Mouse (Mus musculus): ENCODE results near the gene Cenpp. TPM values are rescaled to one million over a fixed set of nuclear protein-coding genes. Genes with fewer than 3 reads are reported as not detected.

The Cenpp gene
- total RNA-seq, 2 experiments from 2014 or later, result 0.86 to 1.7 TPM

DNA sequence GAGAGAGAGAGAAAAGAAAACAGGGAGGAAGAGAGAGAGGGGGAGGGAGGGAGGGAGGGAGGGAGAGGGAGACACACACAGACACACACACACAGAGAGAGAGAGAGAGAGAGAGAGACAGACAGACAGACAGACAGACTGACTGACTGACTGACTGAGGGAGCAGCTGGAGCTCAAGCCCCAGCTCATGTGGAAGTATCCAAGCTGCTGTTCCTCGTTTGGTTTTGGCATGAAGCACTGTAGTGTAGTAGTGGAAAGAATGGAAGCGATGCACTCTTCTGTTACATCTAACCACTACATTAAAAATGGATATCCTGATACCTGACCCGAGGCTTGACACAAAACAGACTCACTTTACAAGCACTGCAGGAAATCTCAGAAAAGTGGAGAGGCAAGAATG lies 106.9 kb downstream of the Cenpp start:
- intact Hi-C loops (cut with DNase I), result no loop called here
- DNase-seq, result no peak

DNA sequence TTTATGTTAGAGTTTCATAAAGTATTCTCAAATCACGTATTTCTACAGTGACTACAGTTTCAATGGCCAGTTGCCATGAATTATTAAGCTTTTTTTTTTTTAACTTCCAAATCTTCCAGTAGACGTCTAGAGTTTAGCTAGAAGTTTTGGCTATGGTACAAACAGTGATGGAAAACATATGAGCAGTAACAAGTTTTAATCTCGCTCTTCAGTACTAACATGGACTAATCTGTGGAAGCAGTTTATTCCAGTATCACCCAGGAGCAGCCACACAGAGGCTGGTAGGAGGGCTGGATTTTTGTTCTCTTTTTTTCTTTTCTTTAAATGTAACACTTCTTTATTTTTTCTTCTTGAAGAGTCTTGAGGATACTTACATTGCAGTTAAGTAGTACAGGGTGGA lies 108.3 kb downstream of the Cenpp start, which contains the start of gene Aspn:
Aspn (plus strand) TSS at position 165 of the 400 bp plus-strand sequence.
- intact Hi-C loops (cut with DNase I), result no loop called here
- no peak for DNase-seq

DNA sequence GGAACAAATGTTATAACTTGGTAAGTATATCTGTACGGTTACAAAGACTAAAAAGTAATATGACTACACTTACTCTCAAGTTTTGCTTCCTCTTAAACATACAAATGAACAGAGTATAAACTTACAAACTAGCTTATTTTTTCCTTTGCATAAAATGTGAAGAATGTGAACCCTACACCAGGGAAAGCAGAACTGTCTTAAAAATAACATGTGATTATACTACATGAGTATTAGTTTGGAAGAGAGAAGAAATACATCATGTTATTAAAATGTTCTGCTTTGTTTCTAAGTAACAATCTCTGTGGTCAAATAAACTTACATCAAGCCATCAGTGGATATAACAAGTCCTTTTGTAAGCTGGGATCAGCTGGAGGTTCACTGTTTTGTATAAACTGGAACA lies 113.9 kb downstream of the Cenpp start:
- DNase-seq, result no peak
- intact Hi-C loops (cut with DNase I), result no loop called here

DNA sequence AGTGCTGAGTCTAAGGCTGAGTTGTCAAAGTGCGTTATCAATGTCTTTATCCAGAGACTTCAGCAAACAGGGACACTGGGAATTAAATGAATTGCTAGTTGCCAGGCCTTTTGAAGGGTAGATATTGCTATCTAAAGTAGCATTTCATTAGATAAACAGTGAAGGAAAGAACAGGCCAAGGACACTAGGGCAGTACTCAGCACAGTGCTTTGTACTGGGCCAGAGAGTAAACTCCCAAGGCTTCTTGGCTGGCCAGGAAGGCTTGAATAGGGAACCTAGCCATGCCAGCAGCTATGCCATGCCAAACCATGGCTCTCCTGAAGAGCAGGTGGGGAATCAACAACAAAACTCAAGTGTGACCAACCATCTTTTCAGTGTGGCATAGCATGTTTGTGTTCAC lies 115.6 kb downstream of the Cenpp start:
- DNase-seq, result no peak
- intact Hi-C loops (cut with DNase I), result no loop called here

DNA sequence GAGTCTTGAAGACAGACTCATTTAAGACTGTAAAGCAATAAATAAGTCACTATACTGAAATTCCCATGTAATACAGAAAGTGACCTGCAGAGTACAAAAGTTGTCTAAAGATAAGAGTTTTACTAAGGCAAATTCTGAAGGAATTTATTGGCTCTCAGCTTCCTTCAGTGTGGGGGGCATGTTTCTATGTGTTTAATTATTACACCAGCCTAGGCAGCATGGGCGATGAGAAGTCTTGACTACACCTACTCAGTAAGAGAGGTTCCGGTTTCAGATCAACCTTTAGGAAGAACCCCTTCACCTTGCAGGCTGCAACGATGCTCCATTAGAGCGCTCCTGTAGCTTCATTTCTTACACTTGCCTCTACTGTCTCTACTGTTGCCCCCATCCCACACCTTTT lies 121.9 kb downstream of the Cenpp start:
- intact Hi-C loops (cut with DNase I), result no loop called here
- DNase-seq, result no peak

DNA sequence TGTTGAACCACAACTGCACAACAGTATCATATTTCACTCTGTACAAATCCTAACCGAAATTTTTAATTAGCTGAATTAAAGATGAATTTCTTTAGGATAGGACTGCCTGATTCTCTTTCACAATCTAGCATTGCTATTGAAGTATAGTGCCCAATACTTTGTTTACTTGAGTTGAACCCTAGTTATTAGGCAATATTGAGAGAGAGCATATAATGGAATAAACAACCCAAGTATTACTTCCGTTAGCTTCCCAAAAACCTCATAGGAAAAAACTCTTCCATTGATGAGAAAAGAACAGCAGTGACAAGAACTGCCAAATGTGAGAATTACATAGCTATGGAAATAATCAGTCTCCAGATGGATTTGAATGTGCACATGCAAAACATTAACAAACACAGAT lies 126.3 kb downstream of the Cenpp start:
- DNase-seq, result no peak
- intact Hi-C loops (cut with DNase I), result no loop called here

DNA sequence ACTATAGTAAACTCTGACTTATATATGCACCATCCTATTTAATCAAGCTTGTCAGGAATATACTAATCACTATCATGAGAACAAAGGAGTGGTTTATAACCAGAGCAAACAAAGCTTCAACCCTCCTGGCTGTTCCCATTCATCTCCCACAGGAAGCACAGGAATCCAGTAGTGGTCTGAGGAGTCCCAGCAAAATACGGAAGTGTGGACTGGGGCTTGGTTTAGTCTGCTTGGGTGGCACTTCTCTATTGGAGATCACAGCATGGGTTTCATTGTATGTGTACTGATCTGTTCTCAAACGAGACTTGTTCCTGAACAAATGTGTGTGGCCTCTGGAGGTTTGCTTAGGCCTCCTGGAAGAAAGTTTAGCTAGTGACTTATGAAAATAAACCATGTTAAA lies 133.8 kb downstream of the Cenpp start:
- intact Hi-C loops (cut with DNase I), result no loop called here
- no peak for DNase-seq

DNA sequence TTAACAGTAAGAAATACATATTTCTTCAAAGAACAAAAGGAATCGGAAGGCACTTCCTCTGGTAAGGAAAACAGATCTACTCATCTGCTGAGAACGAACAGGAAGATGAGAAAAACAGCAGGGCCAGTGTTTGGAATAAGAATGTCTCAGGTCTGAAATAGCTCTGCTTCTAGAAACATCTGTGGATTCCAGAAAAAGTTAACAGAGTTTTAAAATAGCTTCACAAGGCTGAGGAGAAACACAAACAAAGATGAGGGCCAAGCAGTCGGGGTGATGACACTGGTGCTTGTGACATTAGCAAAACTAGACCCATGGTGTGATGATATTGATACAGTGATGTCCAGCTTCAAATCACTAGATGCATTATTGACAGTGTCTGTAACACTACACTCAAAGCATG lies 145.4 kb downstream of the Cenpp start:
- peak in 1 of 2 experiments; percentile 9 for DNase-seq
- intact Hi-C loops (cut with DNase I), result no loop called here

DNA sequence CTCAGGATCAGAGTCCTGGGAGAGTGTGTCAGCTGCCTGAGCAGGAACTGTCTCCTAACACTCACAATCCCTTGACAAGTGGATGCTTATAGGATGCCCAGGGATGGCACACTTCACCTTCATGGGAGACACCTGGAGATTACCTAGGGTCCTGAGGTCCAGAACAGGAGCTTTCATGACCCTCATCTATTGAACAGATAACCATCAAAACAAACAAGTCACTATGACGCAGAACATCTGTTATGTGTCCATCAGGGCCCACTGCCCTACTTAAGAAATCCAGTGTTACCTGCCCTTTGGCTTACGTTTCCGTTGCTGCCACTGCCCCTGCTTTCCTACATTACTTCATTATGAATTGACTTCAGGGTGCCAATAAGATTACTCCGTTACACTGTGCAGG lies 146.8 kb downstream of the Cenpp start:
- DNase-seq, result no peak
- intact Hi-C loops (cut with DNase I), result no loop called here

DNA sequence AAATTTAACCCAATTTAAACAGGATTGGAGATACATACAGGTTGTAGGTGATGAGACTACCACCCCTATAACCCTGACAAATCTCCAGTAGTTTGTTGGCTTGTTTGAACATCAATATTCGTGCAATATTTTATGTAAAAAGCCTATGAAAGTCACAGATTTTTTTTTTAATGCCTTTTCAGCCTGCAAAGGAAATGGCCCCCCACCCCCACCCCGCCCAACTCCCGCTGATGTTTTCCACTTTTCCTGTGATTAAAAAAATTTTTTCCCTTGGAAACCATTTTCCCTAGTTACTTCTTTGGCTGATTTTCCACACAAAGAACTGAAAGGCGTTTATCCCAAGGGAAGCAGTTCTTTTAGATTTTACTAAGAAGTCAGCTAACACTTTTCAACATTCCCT lies 148.1 kb downstream of the Cenpp start, which contains the start of gene Ecm2:
Ecm2 (plus strand) TSS at position 301 of the 400 bp plus-strand sequence.
- no peak for DNase-seq
- intact Hi-C loops (cut with DNase I), result no loop called here

DNA sequence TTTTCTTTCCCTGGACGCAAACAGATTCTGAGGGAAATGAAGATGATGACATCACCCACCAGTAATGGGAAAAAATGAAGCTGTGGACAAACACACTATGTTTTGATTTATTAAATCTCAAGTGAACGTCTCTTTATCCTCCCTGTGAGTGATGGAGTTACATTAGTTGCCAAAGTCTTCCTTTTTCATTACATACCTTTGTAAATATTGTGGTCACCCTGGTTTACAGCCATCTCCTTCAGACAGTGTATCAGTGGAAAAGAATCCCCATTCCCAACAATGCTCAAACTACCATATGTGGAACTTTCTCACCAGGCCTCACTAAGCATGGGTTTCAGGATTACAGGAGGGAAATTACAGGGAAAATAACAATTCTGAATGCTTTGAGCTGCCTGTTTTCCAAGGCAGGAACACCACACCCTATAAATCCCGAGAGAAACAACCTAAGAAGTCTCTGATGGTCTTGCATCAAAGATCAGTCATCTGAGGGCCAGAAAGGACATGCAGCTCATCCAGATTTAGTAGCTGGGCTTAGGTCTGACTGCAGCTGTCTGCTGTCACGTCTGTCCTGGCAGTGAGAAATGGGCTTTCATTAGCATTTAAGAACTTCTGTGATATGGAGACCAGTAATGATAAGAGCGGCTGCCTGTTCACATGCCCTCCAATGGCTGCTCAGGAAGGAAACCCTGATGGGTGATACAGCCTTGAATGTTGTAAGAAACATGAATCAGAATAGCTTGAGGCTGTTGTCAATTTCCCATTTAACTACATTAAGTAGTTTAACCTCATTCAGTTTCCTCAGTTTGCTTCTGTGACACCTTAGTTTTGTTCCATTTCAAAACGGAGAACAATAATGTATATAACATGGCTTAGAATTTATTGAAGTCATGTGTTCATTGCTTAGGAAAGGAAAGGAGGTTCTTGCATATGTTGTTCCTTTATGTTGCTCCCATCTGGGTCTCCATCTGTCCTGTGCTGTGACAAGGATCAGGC lies 159.9 kb downstream of the Cenpp start, which contains the start of gene Tes3-ps:
Tes3-ps (plus strand) TSS at position 943 of the 993 bp plus-strand sequence.
- intact Hi-C loops (cut with DNase I), result no loop called here
- no peak for DNase-seq

DNA sequence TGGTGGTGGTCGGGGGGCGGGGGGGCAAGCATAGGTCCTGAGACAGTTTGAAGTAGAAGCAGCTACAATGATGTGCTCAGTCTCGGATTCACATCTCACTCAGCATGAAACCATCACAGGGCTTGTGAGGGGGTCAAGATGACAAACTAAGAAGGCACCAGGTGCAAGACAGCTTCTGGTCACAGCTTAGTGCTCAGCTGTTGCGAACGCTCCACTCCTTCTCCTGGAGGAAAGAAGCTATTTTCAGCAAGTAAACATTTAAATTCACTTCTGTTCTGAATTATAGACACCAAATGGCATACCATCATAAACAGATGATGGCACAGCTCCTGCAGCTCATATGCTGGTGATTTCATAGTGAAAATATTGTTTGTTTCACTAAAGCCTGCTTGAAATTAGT lies 167.2 kb downstream of the Cenpp start:
- intact Hi-C loops (cut with DNase I), result no loop called here
- DNase-seq, result no peak

DNA sequence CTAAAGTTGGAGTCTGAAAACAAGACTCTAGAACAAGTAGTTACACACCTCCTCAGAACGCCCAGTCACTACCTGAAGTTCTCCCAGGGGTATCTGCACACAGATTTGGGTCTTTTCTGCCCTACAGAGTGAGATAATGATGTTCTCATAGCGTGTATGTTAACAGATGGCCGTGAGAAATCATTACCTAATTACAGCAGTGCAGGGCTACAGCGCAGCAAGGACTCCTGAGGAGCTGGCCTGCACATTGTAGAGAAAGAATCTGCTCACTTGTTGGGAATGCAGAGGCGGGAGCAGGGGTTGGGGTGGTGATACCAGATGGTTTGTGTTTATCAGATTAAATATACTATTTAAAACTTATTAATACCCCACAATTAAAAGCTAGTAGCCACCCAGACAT lies 172.0 kb downstream of the Cenpp start:
- DNase-seq, result peak in 1 of 2 experiments; percentile 24
- intact Hi-C loops (cut with DNase I), result no loop called here

DNA sequence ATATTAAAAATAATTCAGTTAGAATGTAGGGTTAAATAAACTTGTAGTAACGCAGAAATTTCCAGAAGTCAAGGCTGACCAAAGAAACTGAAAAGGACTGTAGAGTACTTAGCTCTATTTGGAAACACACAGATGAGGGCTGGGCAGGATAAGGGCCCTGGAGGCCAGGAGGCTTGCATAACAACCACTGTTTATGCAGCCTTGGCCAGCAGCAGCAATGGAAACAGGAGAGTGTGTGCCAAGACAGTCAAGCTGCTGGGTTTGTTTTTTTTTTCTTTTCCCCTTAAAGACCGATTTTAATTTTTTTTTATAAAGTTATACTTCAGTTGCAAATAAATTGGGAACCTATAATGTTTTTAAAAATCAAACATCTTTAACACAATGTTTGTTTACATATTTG lies 172.5 kb downstream of the Cenpp start:
- intact Hi-C loops (cut with DNase I), result no loop called here
- peak; percentile 77 to 85 for DNase-seq

DNA sequence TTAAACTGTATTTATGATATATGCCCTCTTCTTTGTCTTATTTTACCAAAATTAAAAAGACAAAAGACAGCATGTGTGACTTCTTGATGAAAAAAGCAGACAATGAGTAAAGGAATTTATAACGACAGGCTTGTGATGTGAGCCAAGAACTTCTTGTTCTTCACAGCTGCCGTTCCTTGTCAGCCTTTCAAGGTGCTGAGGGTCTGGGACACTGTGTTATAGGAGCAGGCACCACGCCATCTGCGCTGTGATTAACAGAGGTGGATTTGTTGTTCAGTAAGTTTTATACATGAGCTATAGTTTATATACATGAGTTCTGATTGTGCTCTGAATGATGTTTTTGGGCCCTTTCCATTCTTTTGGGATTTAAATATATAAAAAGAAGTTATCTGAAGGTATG lies 173.2 kb downstream of the Cenpp start:
- DNase-seq, result peak; percentile 48 to 66
- intact Hi-C loops (cut with DNase I), result no loop called here

DNA sequence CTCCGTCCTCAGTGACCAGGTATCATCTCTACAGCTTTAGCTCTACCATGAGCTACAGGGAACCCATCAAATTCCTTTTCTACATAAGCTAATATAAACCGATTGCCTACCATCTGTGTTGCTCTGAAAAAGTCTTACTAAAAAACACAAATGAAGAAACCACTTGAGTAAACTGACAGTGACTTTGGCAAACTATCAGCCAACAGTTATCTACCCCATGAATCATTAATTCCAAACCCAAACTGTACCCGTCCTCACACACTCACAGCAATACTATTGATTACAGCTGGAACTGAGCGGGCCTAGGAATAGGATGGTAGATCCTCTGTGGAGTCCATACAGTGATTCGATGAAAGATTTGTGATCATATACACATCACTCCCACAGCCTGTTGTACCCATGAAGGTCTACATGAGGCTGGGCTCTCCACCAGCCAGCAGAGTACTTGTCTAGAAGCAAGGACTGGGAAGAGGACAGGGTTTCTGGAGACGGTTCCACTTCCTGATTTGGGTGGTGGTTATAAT lies 173.7 kb downstream of the Cenpp start:
- DNase-seq, result no peak
- intact Hi-C loops (cut with DNase I), result no loop called here

DNA sequence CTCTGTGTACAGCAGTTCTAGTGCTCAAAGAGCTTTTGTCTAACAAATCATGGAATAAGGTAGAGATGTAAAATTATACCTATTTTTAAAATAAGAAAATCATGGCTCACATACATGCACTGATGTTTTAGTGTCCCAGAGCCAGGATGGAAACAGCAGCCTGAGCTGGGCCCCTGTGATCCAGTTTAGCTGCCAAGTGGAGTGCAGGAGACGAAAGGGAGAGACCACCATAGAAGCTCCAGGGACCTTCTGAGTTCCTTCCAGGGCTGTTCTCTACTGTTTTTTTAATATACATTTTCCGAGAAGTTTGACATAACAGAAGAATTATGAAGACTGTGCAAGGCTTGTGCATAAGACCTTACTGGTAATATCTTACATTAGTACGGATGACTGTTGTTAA lies 174.7 kb downstream of the Cenpp start:
- intact Hi-C loops (cut with DNase I), result no loop called here
- DNase-seq, result no peak

DNA sequence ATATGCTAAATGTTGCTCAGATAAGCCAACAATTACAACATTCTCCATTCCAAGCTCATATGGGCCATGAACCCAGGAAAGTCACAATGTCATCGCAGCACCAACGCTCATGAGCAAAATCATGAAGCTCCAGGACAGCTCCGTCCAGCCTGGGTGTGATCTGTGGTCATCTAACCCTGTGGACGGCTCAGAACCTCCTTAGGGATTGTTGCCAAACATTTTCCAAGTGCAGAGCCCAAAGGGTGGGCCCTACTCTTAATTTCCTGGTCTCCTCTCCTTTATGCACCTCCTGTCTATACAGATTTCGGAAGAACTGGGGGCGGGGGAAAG lies 179.9 kb downstream of the Cenpp start:
- DNase-seq, result no peak
- intact Hi-C loops (cut with DNase I), result no loop called here

DNA sequence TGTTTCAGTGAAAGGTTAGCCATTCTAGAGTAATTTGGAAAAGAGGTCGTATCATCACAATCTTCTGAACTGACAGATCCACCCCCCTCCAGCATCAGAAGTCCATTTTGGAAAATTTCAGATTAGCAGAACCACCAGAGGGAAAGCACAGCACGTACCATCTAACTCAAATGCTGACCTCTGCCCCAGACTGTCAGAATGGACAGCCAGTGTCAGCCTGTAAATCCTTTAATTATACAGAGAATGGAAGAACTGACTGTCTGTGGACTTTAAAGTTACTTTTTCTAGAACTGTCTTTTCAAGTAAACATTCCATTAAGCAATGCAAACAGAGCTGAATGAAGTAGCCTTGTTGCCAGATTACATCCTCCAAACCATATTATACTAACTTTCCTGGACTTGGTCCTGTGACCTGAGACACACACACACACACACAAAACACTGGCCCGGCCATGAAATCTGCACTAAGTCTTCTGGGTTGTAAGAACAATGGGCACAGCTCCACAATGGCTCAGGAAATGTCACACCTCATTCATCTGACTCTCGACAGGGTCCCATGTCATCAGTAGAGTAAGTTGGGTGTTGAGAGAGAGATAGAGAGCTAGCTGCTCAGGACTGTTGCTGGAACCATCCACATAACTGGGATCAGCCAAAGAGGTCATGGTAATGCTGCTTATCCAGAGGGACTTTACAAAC lies 180.5 kb downstream of the Cenpp start:
- DNase-seq, result no peak
- intact Hi-C loops (cut with DNase I), result no loop called here

DNA sequence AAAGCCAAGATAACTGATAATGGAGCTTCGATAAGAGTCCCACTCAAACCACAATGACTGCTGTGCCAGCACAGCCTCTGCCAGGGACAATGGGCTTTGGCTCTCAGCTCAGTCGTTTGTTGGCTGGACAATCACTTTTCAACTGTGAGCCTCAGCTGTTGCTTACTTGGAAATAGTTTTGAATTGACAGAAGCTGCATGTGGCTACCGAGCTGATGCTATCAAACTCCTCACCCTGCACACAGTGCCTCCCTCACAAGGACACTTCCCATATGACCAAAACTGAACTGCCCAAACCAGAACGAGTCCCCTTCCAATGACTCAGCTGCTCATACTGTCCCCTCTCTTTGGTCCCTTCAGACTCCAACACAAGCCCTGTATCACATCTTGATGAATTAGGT lies 181.8 kb downstream of the Cenpp start:
- no peak for DNase-seq
- intact Hi-C loops (cut with DNase I), result no loop called here

DNA sequence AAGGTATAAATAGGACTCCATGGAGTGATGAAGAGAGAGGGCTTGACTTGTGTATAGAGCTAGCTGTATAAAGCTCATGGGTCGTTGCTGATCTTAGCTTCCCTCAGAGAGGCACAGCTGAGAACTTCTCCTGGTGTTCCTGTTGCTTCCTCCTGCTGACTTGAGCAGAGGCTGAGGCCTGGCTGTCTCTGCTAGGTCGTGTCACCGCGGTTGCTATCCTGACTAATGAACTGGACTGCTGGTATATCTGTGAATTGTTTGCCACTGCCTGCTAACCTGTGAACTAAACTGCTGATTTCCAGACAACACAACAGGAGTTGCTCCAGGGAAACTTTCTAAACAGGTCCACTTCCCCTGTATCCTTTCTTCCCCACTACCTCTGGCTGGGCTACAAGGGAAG lies 182.3 kb downstream of the Cenpp start:
- intact Hi-C loops (cut with DNase I), result no loop called here
- no peak for DNase-seq

DNA sequence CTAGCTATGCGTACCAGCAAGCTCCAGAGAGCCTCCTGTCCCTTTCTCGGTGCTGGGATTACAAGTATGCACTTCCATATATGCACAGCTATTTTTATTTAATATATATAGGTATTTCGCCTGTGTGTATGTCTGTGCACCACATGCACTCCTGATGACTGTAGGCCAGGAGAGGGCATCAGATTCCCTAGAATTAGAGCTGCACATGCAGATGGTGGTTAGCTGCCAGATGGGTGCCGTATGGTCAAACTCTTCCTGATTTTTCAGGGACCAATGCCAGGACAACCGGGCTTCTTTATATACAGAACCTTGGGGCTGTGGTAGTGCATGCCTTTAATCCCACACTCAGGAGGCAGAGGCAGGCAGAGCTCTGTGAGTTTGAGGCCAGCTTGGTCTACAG lies 183.6 kb downstream of the Cenpp start:
- intact Hi-C loops (cut with DNase I), result no loop called here
- no peak for DNase-seq

All from gastrocnemius, postnatal 36 days (tissue).